Mouse (Mus musculus) liver, embryonic 15.5 days (tissue): ENCODE measurements at regions not wholly inside any gene's neighbourhood (a gene's known extent, or its start where the extent isn't known, plus 50 kb on each side); places are given as distances from the start of the nearest gene placed in this dataset.

Experiments
- ATAC-seq: fragments of 200-750 bp; cut with Nextera tagmentation; 2 replicates; pipeline ENCODE4 v1.8.0; 2017; ENCODE audit warnings: moderate number of reproducible peaks, mild to moderate bottlenecking, moderate library complexity; ENCODE audit not compliant: insufficient read depth
- H3K27ac ChIP-seq: fragments of 300-500 bp; sonication (generic); replicated peaks from 2 replicates; pipeline ENCODE4 v1.5.1; 2015; ENCODE audit warnings: mild to moderate bottlenecking, inconsistent platforms
- H3K27me3 ChIP-seq: fragments of 300-500 bp; sonication (generic); 2 replicates; pipeline ENCODE4 v1.6.1; 2015; ENCODE audit warnings: mild to moderate bottlenecking, inconsistent platforms
- H3K36me3 ChIP-seq: fragments of 300-500 bp; sonication (generic); replicated peaks from 2 replicates; pipeline ENCODE4 v1.6.1; 2015; ENCODE audit warnings: moderate library complexity, mild to moderate bottlenecking, inconsistent platforms
- H3K4me1 ChIP-seq: fragments of 300-500 bp; sonication (generic); replicated peaks from 2 replicates; pipeline ENCODE4 v1.6.1; 2015; ENCODE audit warnings: inconsistent platforms
- H3K4me2 ChIP-seq: fragments of 300-500 bp; sonication (generic); 2 replicates; pipeline ENCODE4 v1.6.1; 2015; ENCODE audit warnings: moderate library complexity, mild to moderate bottlenecking, inconsistent platforms
- H3K4me3 ChIP-seq: fragments of 300-500 bp; sonication (generic); replicated peaks from 2 replicates; pipeline ENCODE4 v1.5.1; 2015; ENCODE audit warnings: mild to moderate bottlenecking, inconsistent platforms
- H3K9ac ChIP-seq: fragments of 300-500 bp; sonication (generic); 2 replicates; pipeline ENCODE4 v1.6.1; 2015; ENCODE audit warnings: moderate library complexity, mild to moderate bottlenecking, inconsistent platforms
- H3K9me3 ChIP-seq: fragments of 300-500 bp; sonication (generic); replicated peaks from 2 replicates; pipeline ENCODE4 v1.6.1; 2016; ENCODE audit warnings: inconsistent platforms
- WGBS: fragments of 180-500 bp; shearing (Covaris S2); methylation state at CpG from one replicate; pipeline ENCODE4 v1.1.7; 2015; ENCODE audit warnings: mixed read lengths; ENCODE audit not compliant: insufficient replicate concordance; 5-methylcytosine and 5-hydroxymethylcytosine counted together

DNA sequence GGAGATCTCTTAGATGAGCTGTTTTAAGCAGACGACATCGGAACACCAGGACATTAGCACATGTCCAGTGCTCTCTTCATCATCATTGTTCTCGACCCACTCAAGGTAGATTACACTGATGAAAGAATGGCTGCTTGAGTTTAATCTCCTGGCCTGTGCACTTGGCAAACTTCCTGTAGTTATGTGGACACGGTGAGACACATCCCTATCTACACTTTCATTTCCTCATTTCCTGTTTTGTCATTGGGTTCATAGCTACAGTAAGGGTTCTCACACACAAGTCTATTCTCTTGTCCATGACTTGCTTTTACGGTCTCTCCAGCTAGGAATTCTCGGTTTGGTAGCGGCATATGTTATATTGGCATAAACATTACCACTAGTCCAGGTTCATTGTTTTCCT is 190.5 kb downstream of the Pdgfra start:
- Histone ChIP-seq H3K9me3 (no peaks in the 10 kb centered on the region), H3K9ac (no peak overlapping the region), H3K4me2 (no peak overlapping the region), H3K4me1 (no peaks in the 10 kb centered on the region), H3K27ac (no peak overlapping the region), H3K4me3 (no peak overlapping the region), H3K27me3 (no peaks in the 10 kb centered on the region), H3K36me3 (no peaks in the 10 kb centered on the region)
- WGBS = 55% methylated on average over 7 of the region's 7 CpGs
- no peak for ATAC-seq

DNA sequence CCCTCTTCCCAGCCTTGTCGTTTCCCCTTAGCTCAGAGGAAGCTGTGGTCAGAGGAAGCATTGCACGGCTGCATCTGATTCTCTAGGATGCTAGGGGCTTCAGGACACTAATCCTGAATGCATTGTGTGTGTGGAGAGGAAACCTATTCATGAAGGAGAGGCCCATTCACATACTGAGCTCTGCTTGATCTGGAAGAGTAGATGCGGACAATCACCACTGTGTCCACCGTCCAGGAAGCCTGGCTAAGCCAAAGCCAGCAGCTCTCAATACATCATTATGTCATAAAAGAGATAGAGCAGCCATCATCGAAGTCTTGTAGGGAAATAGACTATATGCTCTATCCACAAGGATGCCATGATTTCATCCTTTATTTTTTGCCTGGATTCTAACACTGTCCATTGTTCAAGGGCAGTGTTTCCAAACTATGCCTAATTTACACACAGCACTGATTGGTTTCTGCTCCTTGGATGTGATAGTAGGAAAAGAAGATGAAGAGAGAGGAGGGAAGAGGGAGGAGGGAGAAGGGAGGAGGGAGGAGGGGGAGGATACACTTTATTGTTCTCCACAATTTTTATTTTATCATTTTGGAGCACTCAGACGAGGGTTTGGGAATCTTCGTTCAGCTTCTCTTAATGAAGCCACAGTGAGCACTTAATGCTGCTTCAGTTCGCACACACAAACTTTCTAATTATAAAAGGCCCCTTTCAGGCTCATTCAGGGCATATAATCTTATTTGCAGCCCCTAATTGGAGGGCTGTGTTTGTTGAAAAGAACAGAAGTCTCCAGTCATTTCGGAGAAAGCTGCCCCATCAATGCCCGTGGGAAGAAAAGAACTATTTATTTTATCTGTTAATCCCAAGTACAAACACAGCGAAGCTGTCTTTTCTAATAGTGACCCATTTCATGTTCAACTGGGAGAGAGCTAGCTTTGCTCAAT is 195.0 kb downstream of the Pdgfra start:
- no peaks in the 10 kb centered on the region for H3K9me3 ChIP-seq
- H3K4me2 ChIP-seq = no peak overlapping the region
- H3K4me1 ChIP-seq = 0 out of 2 replicates have a peak, but pooled peaks cover 4% of the 10 kb centered on the region
- ATAC-seq = no peak
- no peaks in the 10 kb centered on the region for H3K27me3 ChIP-seq
- no peaks in the 10 kb centered on the region for H3K36me3 ChIP-seq
- no peak overlapping the region for H3K4me3 ChIP-seq
- WGBS = 51% methylated on average over 11 of the region's 11 CpGs
- H3K9ac ChIP-seq = no peak overlapping the region
- no peak overlapping the region for H3K27ac ChIP-seq

DNA sequence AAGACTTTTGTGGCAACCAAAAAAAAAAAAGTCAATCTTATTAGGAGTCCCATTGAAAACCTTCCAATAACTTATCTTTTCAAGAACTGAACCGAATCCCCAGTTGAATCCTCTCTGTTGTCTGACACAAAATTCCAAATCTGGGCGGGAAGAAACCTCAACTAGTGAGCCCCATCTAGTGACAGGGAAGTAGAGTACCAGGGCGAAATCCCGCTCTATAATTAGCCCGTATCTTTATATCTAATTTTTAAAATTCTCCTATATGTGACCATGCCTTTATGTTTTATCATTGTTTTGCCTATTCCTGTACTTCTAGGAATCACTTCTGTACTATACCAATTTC is 195.7 kb downstream of the Pdgfra start:
- Histone ChIP-seq H3K27me3 (no peaks in the 10 kb centered on the region), H3K36me3 (no peaks in the 10 kb centered on the region), H3K4me1 (0 out of 2 replicates have a peak, but pooled peaks cover 4% of the 10 kb centered on the region), H3K4me2 (no peak overlapping the region), H3K9me3 (no peaks in the 10 kb centered on the region), H3K9ac (no peak overlapping the region), H3K4me3 (no peak overlapping the region), H3K27ac (no peak overlapping the region)
- ATAC-seq = no peak
- 47% methylated on average over 5 of the region's 5 CpGs for WGBS

- 73% methylated on average over 1 of the region's 1 CpGs for WGBS
- H3K4me3 ChIP-seq = no peak overlapping the region
- no peaks in the 10 kb centered on the region for H3K36me3 ChIP-seq
- H3K9me3 ChIP-seq = no peaks in the 10 kb centered on the region
- no peak overlapping the region for H3K9ac ChIP-seq
- ATAC-seq = no peak
- 0 out of 2 replicates have a peak, but pooled peaks cover 6% of the 10 kb centered on the region for H3K4me1 ChIP-seq
- no peak overlapping the region for H3K27ac ChIP-seq
- no peaks in the 10 kb centered on the region for H3K27me3 ChIP-seq
- H3K4me2 ChIP-seq = no peak overlapping the region
Measured at GRCm38 (mm10) chr5:75355266-75355665, 203.2 kb downstream of the Pdgfra start.

- H3K4me3 ChIP-seq = no peak overlapping the region
- 0 out of 2 replicates have a peak overlapping the region, but pooled peaks have one; percentile 0 for H3K27ac ChIP-seq
- ATAC-seq = peak; percentile 78
- no peaks in the 10 kb centered on the region for H3K36me3 ChIP-seq
- WGBS = 16% methylated on average over 5 of the region's 5 CpGs
- H3K9me3 ChIP-seq = no peaks in the 10 kb centered on the region
- H3K4me1 ChIP-seq = peaks cover 15% of the 10 kb centered on the region
- H3K4me2 ChIP-seq = no peak overlapping the region
- no peaks in the 10 kb centered on the region for H3K27me3 ChIP-seq
- H3K9ac ChIP-seq = no peak overlapping the region
Measured at GRCm38 (mm10) chr5:75358869-75359268, 206.8 kb downstream of the Pdgfra start.

- Histone ChIP-seq H3K27ac (no peak overlapping the region), H3K27me3 (no peaks in the 10 kb centered on the region), H3K36me3 (no peaks in the 10 kb centered on the region), H3K4me2 (peak overlapping the region; percentile 5; the same call in 1 of the 2 replicates), H3K9ac (no peak overlapping the region), H3K4me1 (peaks cover 29% of the 10 kb centered on the region), H3K4me3 (no peak overlapping the region), H3K9me3 (no peaks in the 10 kb centered on the region)
- peak; percentile 70 for ATAC-seq
- 43% methylated on average over 6 of the region's 6 CpGs for WGBS
Measured at GRCm38 (mm10) chr5:75363832-75364231, 210.9 kb upstream of the Kit start.

DNA sequence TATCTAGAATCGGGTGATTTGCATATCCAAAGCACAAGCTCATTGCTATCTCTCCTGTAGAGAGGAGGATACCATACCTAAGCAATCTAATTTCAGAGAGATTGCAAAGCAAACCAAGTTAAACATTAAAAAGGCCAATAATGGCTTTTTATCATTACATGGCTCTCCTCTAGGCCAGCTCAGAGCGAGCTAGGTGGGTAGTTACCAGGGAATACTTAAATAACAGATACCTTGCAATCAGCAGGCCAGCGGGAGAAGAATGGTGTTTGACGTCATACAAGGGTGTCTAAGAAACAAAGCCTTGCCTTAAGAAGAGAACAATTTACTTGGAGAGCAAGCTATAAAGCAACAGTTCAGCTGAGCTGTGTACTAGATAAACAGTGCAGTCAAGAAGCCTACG is 207.4 kb upstream of the Kit start:
- 67% methylated on average over 5 of the region's 5 CpGs for WGBS
- no peak overlapping the region for H3K4me3 ChIP-seq
- H3K4me2 ChIP-seq = no peak overlapping the region
- H3K27ac ChIP-seq = no peak overlapping the region
- no peaks in the 10 kb centered on the region for H3K9me3 ChIP-seq
- H3K27me3 ChIP-seq = no peaks in the 10 kb centered on the region
- H3K4me1 ChIP-seq = peaks cover 23% of the 10 kb centered on the region
- H3K36me3 ChIP-seq = no peaks in the 10 kb centered on the region
- H3K9ac ChIP-seq = no peak overlapping the region
- ATAC-seq = no peak

- no peaks in the 10 kb centered on the region for H3K27me3 ChIP-seq
- no peak overlapping the region for H3K9ac ChIP-seq
- H3K9me3 ChIP-seq = no peaks in the 10 kb centered on the region
- no peak for ATAC-seq
- peaks cover 16% of the 10 kb centered on the region for H3K4me1 ChIP-seq
- H3K4me3 ChIP-seq = no peak overlapping the region
- no peak overlapping the region for H3K27ac ChIP-seq
- H3K36me3 ChIP-seq = no peaks in the 10 kb centered on the region
- H3K4me2 ChIP-seq = no peak overlapping the region
- WGBS = 68% methylated on average over 5 of the region's 5 CpGs
Measured at GRCm38 (mm10) chr5:75368691-75369090, 206.0 kb upstream of the Kit start.

DNA sequence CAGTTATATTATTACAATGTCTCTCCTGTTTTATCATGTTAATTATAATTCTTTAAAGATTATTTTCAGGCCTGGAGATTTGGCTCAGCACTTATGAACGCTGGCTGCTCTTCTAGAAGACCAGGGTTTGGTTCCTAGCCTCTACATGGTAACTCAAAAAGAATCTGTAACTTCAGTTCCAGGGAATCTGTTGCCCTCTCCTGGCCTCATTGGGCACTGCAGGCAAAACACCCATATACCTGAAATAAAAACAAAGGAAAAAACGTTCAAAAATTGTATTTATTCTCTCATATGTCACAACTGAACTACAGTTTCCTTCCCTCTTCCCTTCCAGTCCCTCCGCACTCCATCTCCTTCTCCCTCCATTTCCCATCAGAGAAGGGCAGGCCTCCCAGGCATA is 201.9 kb upstream of the Kit start:
- WGBS = 43% methylated on average over 3 of the region's 3 CpGs
- no peak for ATAC-seq
- H3K9ac ChIP-seq = no peak overlapping the region

DNA sequence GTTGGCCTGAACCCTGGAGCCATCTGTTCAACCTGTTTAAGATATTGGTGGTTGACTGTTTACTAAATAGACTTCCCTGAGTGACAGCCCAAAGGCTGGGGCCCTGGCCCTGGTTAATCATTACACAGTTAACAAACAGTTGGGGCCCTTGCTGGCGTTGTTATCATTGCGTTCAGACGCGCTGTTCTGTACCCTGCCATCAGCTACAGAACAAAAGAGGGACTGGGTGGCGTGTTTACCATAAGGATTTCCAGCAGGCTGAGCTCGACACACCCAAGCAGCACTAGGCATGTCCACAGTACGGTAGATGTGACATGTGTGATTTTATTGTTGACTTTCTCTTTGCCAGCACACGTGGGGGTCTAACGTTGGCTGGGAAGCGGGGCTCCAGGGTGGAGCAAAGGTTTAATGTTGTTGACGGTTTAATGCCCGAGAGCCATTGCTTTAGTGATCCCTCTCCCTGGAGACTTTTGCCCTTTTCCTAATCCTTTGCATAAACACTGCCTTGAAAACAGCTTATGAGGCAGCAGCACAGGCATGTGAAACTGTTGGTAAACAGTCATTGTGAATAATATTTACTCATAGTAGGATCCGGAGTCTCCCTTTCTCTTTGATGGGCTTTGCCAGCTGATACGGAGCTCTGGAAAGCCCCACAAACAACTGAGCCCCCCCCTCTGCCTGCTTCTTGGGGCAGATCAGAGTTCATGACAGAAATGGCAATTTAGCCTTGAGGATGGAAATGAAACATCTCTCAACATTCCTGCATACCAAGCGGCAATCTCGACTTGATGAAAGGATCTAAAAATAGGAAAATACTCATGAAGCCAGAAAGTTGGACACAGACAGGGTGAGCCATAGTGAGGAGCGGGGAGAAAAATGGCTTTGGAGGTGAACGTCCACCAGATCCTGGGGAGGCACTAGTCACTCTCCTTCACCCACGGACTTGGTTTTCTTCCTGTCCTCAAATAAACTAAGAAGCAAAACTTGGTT is 197.1 kb upstream of the Kit start:
- Histone ChIP-seq H3K36me3 (no peaks in the 10 kb centered on the region), H3K27me3 (no peaks in the 10 kb centered on the region), H3K9me3 (no peaks in the 10 kb centered on the region), H3K9ac (no peak overlapping the region), H3K27ac (peak overlapping the region; percentile 81), H3K4me1 (peaks cover 39% of the 10 kb centered on the region), H3K4me2 (peak overlapping the region; percentile 50), H3K4me3 (peak overlapping the region; percentile 27)
- peak; percentile 91 for ATAC-seq
- WGBS = 32% methylated on average over 19 of the region's 19 CpGs

More for the DNA sequence above, 201.9 kb upstream of the Kit start:
- no peaks in the 10 kb centered on the region for H3K36me3 ChIP-seq
- no peak overlapping the region for H3K4me3 ChIP-seq
- no peak overlapping the region for H3K4me2 ChIP-seq
- no peak overlapping the region for H3K27ac ChIP-seq
- H3K9me3 ChIP-seq = no peaks in the 10 kb centered on the region
- peaks cover 29% of the 10 kb centered on the region for H3K4me1 ChIP-seq
- H3K27me3 ChIP-seq = no peaks in the 10 kb centered on the region

- Histone ChIP-seq H3K27ac (no peak overlapping the region), H3K4me2 (no peak overlapping the region)
- WGBS = 12% methylated on average over 2 of the region's 2 CpGs
Measured at GRCm38 (mm10) chr5:75378655-75379054, 196.1 kb upstream of the Kit start.

More at GRCm38 (mm10) chr5:75378655-75379054, 196.1 kb upstream of the Kit start:
- ATAC-seq = no peak
- Histone ChIP-seq H3K4me1 (peaks cover 39% of the 10 kb centered on the region), H3K36me3 (no peaks in the 10 kb centered on the region), H3K9me3 (no peaks in the 10 kb centered on the region), H3K4me3 (no peak overlapping the region), H3K9ac (no peak overlapping the region), H3K27me3 (no peaks in the 10 kb centered on the region)
